Mouse (Mus musculus): ENCODE results near the gene Spata19. TPM values are rescaled to one million over a fixed set of nuclear protein-coding genes. Genes with fewer than 3 reads are reported as not detected.

Gene Spata19
- polyA plus RNA-seq, 1 experiment = not detected

DNA sequence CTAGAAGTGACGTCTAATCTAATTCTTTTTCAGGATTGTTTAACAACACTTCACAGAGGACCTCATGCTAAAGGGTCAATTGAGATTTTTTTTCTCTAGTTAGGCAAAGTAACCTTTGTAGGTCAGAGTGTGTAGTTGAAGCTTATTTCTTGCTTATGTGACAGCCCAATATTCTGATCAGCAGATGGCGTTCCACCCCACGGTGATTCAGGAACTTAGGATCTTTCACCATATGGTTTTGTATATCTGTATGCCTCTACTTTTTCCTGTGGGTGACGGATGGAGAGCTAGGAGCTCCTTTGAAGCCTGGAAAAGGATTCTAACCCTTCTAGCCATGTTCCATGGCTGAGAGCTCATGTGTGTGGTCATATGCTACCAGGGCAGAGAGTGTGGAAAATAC, 27.9 kb downstream of the Spata19 start:
- no peak overlapping the region for H3ac ChIP-seq (ENCODE audit: control insufficient read depth, insufficient read length)
- H3K4me3 ChIP-seq = no peak overlapping the region
- no peaks in the 10 kb centered on the region for H3K79me2 ChIP-seq (ENCODE audit: control insufficient read depth, insufficient read depth)
- H3K27me3 ChIP-seq (ENCODE audit: control insufficient read depth, insufficient read depth, insufficient read length) = no peaks in the 10 kb centered on the region
- TF ChIP-seq SRF (IDR thresholded peaks at IDR 0.05; ENCODE audit: control insufficient read depth, insufficient read length, low read depth) (no peak), TCF3 (IDR thresholded peaks at IDR 0.05; ENCODE audit: insufficient read length, low read depth) (no peak), E2F4 (IDR thresholded peaks at IDR 0.05; ENCODE audit: insufficient read depth) (no peak), POLR2AphosphoS2 (IDR thresholded peaks at IDR 0.05; ENCODE audit: insufficient read length, low read depth) (no peak), REST (IDR thresholded peaks at IDR 0.05; ENCODE audit: insufficient read depth, insufficient read length) (no peak), USF1 (IDR thresholded peaks at IDR 0.05; ENCODE audit: low read depth) (no peak), MYOG (IDR thresholded peaks at IDR 0.05; ENCODE audit: control insufficient read depth in 1 of 3, insufficient read depth in 1 of 3, insufficient read length in 2 of 3, low read depth in 2 of 3) (no peak), MYOD1 (IDR thresholded peaks at IDR 0.05; ENCODE audit: control insufficient read depth in 1 of 3, insufficient read length in 2 of 3, low read depth in 2 of 3) (no peak), CEBPB (IDR thresholded peaks at IDR 0.05; ENCODE audit: insufficient read depth, poor library complexity, severe bottlenecking) (no peak), MAX (IDR thresholded peaks at IDR 0.05; ENCODE audit: low read depth) (no peak), POLR2A (IDR thresholded peaks at IDR 0.05; ENCODE audit: insufficient read length, low read depth) (no peak), TCF12 (IDR thresholded peaks at IDR 0.05; ENCODE audit: insufficient read depth, poor library complexity, severe bottlenecking) (no peak)
- no peaks in the 10 kb centered on the region for H3K36me3 ChIP-seq (ENCODE audit: control insufficient read depth, insufficient read depth)
- no peak overlapping the region for H3K4me2 ChIP-seq (ENCODE audit: low read depth)

GRCm38 (mm10) chr9:27428552-27428951, 32.0 kb downstream of the Spata19 start:
- Histone ChIP-seq H3K79me2 (ENCODE audit: control insufficient read depth, insufficient read depth) (no peaks in the 10 kb centered on the region), H3K4me3 (no peak overlapping the region)

DNA sequence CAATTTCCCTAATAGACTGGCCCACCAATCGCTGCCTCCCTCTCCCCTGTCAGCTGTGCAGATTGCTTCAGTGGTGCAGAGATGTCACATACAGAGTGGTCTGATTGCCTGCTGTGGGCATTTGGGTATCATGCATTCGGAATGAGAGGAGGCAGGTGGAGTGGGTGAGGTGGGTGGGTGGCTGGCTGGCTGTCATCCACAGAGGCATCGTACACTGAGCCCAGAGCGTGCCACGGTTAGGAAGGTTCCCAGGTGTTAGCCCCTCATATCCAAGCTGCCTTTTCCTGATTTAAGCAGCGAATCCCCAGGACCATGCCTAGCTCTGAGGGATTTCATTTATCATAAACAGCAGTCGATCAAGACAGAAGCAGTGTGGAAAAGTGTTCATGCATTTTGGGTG, 36.7 kb downstream of the Spata19 start:
- H3K36me3 ChIP-seq (ENCODE audit: control insufficient read depth, insufficient read depth) = no peaks in the 10 kb centered on the region
- H3K79me2 ChIP-seq (ENCODE audit: control insufficient read depth, insufficient read depth) = no peaks in the 10 kb centered on the region
- H3K4me3 ChIP-seq = no peak overlapping the region
- no peak overlapping the region for H3K4me2 ChIP-seq (ENCODE audit: low read depth)
- no peak for TF ChIP-seq POLR2A (IDR thresholded peaks at IDR 0.05; ENCODE audit: insufficient read length, low read depth)
- no peak for TF ChIP-seq MYOG (IDR thresholded peaks at IDR 0.05; ENCODE audit: control insufficient read depth in 1 of 3, insufficient read depth in 1 of 3, insufficient read length in 2 of 3, low read depth in 2 of 3)
- no peak for TF ChIP-seq CEBPB (IDR thresholded peaks at IDR 0.05; ENCODE audit: insufficient read depth, poor library complexity, severe bottlenecking)
- no peak for TF ChIP-seq TCF3 (IDR thresholded peaks at IDR 0.05; ENCODE audit: insufficient read length, low read depth)
- TF ChIP-seq MYOD1 (IDR thresholded peaks at IDR 0.05; ENCODE audit: control insufficient read depth in 1 of 3, insufficient read length in 2 of 3, low read depth in 2 of 3) = no peak
- TF ChIP-seq E2F4 (IDR thresholded peaks at IDR 0.05; ENCODE audit: insufficient read depth) = no peak
- no peak for TF ChIP-seq REST (IDR thresholded peaks at IDR 0.05; ENCODE audit: insufficient read depth, insufficient read length)
- no peak for TF ChIP-seq MAX (IDR thresholded peaks at IDR 0.05; ENCODE audit: low read depth)
- TF ChIP-seq TCF12 (IDR thresholded peaks at IDR 0.05; ENCODE audit: insufficient read depth, poor library complexity, severe bottlenecking) = no peak
- no peak for TF ChIP-seq SRF (IDR thresholded peaks at IDR 0.05; ENCODE audit: control insufficient read depth, insufficient read length, low read depth)
- no peak overlapping the region for H3ac ChIP-seq (ENCODE audit: control insufficient read depth, insufficient read length)
- H3K27me3 ChIP-seq (ENCODE audit: control insufficient read depth, insufficient read depth, insufficient read length) = no peaks in the 10 kb centered on the region

More at GRCm38 (mm10) chr9:27428552-27428951, 32.0 kb downstream of the Spata19 start:
- no peak overlapping the region for H3K4me2 ChIP-seq (ENCODE audit: low read depth)
- H3K27me3 ChIP-seq (ENCODE audit: control insufficient read depth, insufficient read depth, insufficient read length) = no peaks in the 10 kb centered on the region
- H3ac ChIP-seq (ENCODE audit: control insufficient read depth, insufficient read length) = no peak overlapping the region
- H3K36me3 ChIP-seq (ENCODE audit: control insufficient read depth, insufficient read depth) = no peaks in the 10 kb centered on the region
- no peak for TF ChIP-seq POLR2A (IDR thresholded peaks at IDR 0.05; ENCODE audit: insufficient read length, low read depth)
- TF ChIP-seq E2F4 (IDR thresholded peaks at IDR 0.05; ENCODE audit: insufficient read depth) = no peak
- no peak for TF ChIP-seq MYOD1 (IDR thresholded peaks at IDR 0.05; ENCODE audit: control insufficient read depth in 1 of 3, insufficient read length in 2 of 3, low read depth in 2 of 3)
- TF ChIP-seq SRF (IDR thresholded peaks at IDR 0.05; ENCODE audit: control insufficient read depth, insufficient read length, low read depth) = no peak
- TF ChIP-seq REST (IDR thresholded peaks at IDR 0.05; ENCODE audit: insufficient read depth, insufficient read length) = no peak
- no peak for TF ChIP-seq POLR2AphosphoS2 (IDR thresholded peaks at IDR 0.05; ENCODE audit: insufficient read length, low read depth)
- no peak for TF ChIP-seq MYOG (IDR thresholded peaks at IDR 0.05; ENCODE audit: control insufficient read depth in 1 of 3, insufficient read depth in 1 of 3, insufficient read length in 2 of 3, low read depth in 2 of 3)
- TF ChIP-seq USF1 (IDR thresholded peaks at IDR 0.05; ENCODE audit: low read depth) = no peak
- TF ChIP-seq TCF12 (IDR thresholded peaks at IDR 0.05; ENCODE audit: insufficient read depth, poor library complexity, severe bottlenecking) = no peak
- TF ChIP-seq TCF3 (IDR thresholded peaks at IDR 0.05; ENCODE audit: insufficient read length, low read depth) = no peak
- no peak for TF ChIP-seq MAX (IDR thresholded peaks at IDR 0.05; ENCODE audit: low read depth)
- no peak for TF ChIP-seq CEBPB (IDR thresholded peaks at IDR 0.05; ENCODE audit: insufficient read depth, poor library complexity, severe bottlenecking)

DNA sequence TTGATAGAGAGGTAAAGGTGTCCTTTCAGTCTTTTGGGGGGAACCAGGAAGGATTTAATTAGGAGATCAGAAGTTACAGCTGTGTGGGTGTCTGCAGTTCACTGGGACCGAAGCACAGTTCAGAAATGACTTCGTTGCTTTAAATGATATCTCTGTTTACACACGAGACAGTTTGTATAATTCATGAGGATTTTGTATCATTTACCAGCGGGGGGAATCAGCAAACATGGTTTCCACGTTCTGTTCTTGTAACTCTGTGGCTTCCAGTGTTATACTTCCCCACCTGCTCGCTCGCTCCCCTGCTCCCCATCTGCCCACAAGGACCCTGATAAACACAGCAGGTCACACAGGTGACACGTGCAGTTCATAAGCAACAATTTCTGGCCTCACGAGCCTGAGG, 39.3 kb downstream of the Spata19 start:
- no peak for TF ChIP-seq E2F4 (IDR thresholded peaks at IDR 0.05; ENCODE audit: insufficient read depth)
- no peak for TF ChIP-seq MYOD1 (IDR thresholded peaks at IDR 0.05; ENCODE audit: control insufficient read depth in 1 of 3, insufficient read length in 2 of 3, low read depth in 2 of 3)
- no peak for TF ChIP-seq SRF (IDR thresholded peaks at IDR 0.05; ENCODE audit: control insufficient read depth, insufficient read length, low read depth)
- TF ChIP-seq TCF3 (IDR thresholded peaks at IDR 0.05; ENCODE audit: insufficient read length, low read depth) = no peak
- no peak for TF ChIP-seq POLR2A (IDR thresholded peaks at IDR 0.05; ENCODE audit: insufficient read length, low read depth)
- TF ChIP-seq USF1 (IDR thresholded peaks at IDR 0.05; ENCODE audit: low read depth) = no peak
- TF ChIP-seq POLR2AphosphoS2 (IDR thresholded peaks at IDR 0.05; ENCODE audit: insufficient read length, low read depth) = no peak
- no peak for TF ChIP-seq CEBPB (IDR thresholded peaks at IDR 0.05; ENCODE audit: insufficient read depth, poor library complexity, severe bottlenecking)
- no peak for TF ChIP-seq REST (IDR thresholded peaks at IDR 0.05; ENCODE audit: insufficient read depth, insufficient read length)
- no peak for TF ChIP-seq TCF12 (IDR thresholded peaks at IDR 0.05; ENCODE audit: insufficient read depth, poor library complexity, severe bottlenecking)
- no peak for TF ChIP-seq MYOG (IDR thresholded peaks at IDR 0.05; ENCODE audit: control insufficient read depth in 1 of 3, insufficient read depth in 1 of 3, insufficient read length in 2 of 3, low read depth in 2 of 3)
- no peak for TF ChIP-seq MAX (IDR thresholded peaks at IDR 0.05; ENCODE audit: low read depth)
- no peaks in the 10 kb centered on the region for H3K79me2 ChIP-seq (ENCODE audit: control insufficient read depth, insufficient read depth)
- no peak overlapping the region for H3ac ChIP-seq (ENCODE audit: control insufficient read depth, insufficient read length)
- H3K27me3 ChIP-seq (ENCODE audit: control insufficient read depth, insufficient read depth, insufficient read length) = no peaks in the 10 kb centered on the region
- no peak overlapping the region for H3K4me3 ChIP-seq
- H3K36me3 ChIP-seq (ENCODE audit: control insufficient read depth, insufficient read depth) = no peaks in the 10 kb centered on the region
- H3K4me2 ChIP-seq (ENCODE audit: low read depth) = no peak overlapping the region

Measured in myocyte (in vitro differentiated cells).